Mouse (Mus musculus) cerebellum, postnatal 10 days (tissue): ENCODE measurements at regions not wholly inside any gene's neighbourhood (a gene's known extent, or its start where the extent isn't known, plus 50 kb on each side); places are given as distances from the start of the nearest gene placed in this dataset.

Experiments used
- DNase-seq, 2 experiments: peaks; one replicate each; pipeline ENCODE4 v3.0.0; 2021; ENCODE audit warnings: mixed read lengths in 2 of 2

DNA sequence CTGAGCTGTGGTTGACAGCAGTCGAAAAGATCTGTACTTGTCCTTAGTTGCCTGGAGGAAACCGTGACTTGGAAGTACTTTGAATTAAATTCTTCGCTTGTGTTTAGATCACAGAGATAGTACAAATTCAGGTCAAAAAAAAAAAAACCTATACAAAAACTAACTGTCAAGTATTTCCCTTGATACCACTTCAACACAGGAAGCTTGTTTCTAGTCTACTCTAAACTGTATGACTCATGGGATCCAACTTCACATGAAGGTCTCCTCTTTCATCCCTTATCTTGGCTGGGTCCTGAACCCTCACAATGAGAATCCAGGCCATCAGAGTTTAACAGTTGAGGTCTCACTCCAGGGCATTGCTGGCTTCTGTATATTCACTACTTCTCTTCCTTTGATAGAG is 54.8 kb downstream of the Tmem30b start:
- DNase-seq, result no peak

GRCm38 (mm10) chr12:73482858-73483257 is 63.3 kb downstream of the Tmem30b start:
- no peak for DNase-seq

DNA sequence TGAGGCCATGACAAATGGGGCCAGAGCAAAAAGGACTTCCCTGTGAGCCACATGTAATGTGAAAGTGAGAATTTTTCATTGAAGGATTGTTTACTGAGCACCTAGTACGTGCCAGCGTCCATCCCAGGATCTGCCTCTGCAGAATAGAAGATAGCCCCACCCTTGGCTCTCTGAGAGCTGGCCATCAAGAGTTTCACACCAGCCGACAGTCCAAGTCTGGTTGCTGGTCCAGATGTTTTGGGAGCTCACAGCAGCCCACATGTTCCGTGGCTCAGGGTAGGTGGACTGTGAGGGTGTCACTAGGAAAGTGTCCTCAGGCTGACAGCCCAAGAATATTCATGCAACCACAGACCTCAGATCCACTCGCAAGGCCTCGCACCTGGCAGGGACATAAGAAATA is 63.9 kb downstream of the Tmem30b start:
- DNase-seq, result no peak

DNA sequence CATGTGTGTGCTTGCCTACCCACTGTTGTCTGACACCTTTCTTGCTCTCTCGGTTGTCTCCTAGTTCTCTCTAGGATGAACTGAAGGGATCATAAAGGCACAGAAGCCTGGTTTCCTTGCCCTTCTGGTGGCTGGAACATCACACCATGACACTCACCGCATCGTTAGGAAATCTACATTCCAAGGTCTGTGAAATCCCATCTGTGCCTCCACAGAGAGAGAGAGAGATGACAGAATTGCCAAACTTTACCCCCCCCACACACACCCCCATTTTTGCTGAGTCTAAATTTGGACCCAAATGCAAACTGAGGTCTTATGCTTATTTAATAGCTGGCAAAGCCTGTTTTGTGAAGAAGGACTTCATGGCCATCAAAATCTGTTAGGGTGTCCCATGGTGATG is 64.5 kb downstream of the Tmem30b start:
- DNase-seq, result no peak

GRCm38 (mm10) chr12:73481165-73481564 is 65.0 kb downstream of the Tmem30b start:
- no peak for DNase-seq

- no peak for DNase-seq
Measured at GRCm38 (mm10) chr12:73480610-73480971, 65.6 kb downstream of the Tmem30b start.

DNA sequence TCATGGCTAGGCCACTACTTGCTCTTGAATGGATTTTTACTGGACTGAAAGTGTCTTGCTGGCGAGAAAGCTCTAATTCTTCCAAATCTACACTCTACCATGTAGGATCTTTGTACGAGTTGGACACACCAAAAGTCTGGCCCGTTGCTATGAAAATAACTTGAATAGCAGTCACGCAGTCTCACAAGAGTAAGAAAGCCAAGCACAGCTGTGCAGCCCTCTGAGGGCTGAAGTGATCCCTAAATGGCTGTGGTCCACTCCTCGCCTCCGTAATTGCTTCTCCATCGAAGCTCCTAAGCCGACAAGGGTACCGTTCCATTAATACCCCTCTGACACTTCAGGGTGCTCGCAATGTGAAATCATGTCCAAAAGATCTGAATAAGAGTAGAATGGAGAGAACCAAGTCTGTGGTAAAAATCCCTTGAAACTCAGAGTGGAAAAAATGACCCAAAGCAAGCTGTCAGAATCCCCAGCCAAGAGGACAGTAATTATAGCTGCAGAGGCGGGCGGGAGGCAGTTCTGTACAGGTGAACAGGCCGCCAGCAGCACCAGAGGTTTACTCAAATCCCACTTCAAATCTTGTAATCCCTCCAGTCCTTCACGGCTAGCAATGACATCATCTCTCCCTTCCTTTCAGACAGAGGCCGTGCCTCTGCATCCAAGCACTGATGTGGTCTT is 66.1 kb downstream of the Tmem30b start:
- DNase-seq, result no peak

GRCm38 (mm10) chr12:73478641-73479040 is 67.6 kb downstream of the Tmem30b start:
- no peak for DNase-seq

DNA sequence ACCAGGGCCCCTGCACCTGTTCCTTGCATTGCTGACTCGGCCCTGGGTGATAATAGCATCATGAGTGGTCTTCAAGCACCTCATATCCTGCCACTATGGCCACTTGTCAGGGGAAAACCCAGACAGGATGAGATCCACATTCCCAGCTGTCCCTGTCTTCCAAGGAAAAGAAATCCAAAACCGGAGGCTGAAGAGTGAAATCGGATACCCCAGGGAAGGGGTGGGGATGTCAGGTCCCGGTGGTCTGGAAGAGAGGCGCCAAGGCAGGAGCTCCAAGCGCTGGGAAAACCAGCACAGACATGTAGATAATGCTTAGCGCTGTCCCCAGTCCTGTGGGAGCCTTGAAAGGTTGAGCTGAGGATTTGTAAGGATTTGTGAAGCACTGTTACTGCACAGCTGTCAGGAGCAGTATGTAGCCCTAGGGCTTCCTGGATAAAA is 69.8 kb downstream of the Tmem30b start:
- DNase-seq, result no peak

- no peak for DNase-seq
Measured at GRCm38 (mm10) chr12:73475774-73476173, 70.4 kb downstream of the Tmem30b start.

DNA sequence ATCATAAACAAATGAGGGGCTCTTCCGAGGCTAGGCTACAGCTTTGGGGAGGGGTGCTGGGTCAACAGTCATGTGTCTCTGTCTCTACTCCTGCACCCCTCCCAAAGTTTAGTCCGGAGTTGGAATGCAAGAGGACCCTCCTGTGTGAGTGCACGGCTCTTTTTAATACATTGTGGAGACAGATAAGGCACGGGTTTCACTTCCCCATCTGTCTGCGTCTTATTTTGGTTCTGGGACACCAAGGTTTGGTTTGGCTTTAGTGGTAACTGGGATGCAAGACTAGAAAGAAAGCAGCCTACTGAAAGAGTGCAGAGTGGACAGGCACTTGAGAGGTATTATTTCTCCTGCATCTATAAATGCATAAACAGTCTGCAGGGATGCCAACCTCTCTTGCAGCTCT is 71.2 kb downstream of the Tmem30b start:
- no peak for DNase-seq

DNA sequence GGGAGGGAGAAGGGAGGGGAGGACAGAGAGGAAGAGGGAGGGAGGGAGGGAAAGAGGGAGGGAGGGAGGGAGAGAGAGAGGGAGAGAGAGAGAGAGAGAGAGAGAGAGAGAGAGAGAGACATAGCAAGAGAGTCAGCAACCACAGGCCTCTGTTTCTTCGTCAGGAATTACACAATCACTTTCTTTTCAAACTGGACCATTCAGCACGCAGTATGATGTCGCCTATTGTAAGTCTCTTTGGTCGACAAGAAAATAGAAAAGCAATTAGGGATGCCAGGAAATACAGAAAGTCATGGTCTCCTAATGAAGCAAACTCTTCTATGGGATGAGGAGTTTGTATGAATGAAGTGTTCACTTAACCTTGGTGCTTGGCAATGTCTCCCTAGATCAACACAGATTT is 73.1 kb downstream of the Tmem30b start:
- no peak for DNase-seq

GRCm38 (mm10) chr12:73471966-73472365 is 74.2 kb downstream of the Tmem30b start:
- DNase-seq, result no peak

- no peak for DNase-seq
Measured at GRCm38 (mm10) chr12:73466484-73466883, 79.7 kb downstream of the Tmem30b start.

DNA sequence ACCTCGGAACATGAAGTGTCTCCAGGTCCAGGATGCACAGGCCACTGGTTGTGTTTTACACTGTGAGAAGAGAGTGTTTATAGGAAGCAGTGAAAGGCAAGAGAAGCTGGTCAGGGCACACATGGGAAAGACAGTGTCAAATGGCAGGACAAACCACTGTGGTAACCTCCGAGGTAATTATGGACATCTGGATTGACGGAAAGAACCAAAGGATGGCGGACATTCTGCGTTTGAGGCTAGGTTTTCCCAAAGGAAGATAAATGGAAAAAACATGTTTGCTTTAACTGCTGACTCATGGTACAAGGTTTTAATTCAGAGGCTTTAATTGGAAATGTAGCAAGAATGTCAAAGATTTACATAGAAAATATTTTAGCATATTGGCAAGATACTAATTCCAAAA is 80.2 kb downstream of the Tmem30b start:
- DNase-seq, result no peak

DNA sequence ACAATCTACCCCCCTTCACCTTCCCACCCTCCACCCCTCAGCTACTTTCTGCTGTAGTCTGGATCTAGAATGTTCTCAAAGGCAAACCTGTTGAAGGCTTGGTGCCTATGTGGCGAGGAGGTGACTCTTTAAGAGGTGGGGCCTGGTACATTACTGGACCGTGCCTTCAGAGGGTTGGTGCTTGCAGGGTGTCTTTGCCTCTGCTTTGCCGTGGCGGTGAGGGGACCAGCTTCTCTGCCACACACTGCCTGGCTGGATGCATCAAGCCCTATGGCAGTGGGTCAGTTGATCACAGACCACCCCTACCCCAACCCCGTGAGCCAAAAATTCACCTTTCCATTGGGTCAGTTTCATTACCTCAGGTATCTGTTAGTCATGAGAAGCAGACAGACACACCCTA is 81.9 kb downstream of the Tmem30b start:
- DNase-seq, result no peak

- peak; percentile 34 to 58 for DNase-seq
Measured at GRCm38 (mm10) chr12:73462091-73462490, 84.1 kb downstream of the Tmem30b start.

- no peak for DNase-seq
Measured at GRCm38 (mm10) chr12:73460291-73460761, 85.9 kb downstream of the Tmem30b start.

- no peak for DNase-seq
Measured at GRCm38 (mm10) chr12:73451257-73451656, 94.9 kb downstream of the Tmem30b start.

DNA sequence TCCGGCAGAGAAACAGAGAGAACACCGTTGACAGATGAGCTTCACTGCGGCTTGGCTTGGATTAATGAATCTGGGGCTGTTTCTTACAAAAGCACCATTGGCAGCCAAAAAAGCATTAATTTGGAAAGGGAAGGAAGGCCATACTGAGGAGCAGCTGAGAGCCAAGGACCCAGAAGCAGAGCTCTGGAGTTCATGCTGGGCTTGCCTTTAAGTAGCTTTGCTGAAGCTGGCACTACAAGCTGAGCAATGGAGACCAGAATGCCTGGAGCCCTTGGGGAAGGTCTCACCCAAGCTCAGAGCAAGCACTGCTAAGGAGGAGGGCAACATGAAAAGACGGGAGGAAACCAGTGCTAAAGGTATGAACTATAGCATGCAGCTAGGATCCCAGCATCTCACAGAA is 95.7 kb downstream of the Tmem30b start:
- peak; percentile 52 to 53 for DNase-seq

DNA sequence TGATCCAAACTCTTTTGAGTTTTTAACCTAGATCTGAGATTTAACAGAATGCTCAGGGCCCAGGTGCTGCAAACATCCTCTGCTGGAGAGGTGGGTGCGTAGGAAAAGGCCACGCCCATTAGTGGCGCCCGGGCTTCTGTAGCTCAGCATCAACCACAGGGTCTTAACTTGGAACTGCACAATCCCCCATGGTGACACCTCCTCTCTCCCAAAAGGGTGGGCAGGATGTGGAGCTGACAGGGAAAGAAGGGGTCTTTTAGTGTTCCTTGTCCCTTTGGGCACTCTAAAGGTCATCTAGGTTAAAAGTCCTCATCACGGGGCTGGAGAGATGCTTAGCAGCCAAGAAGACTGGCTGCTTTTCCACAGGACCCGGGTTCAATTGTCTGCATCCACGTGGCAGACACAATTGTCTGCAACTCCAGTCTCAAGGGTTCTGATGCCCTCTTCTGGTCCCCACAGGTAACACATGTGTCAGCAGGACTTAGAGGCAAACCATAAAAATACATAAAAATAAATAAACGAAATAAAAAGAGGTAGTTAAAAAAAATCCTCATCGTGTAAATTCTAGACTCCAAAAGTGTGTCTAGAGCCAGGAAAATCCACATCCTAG is 96.2 kb downstream of the Tmem30b start:
- peak; percentile 56 to 58 for DNase-seq

GRCm38 (mm10) chr12:73449069-73449468 is 97.1 kb downstream of the Tmem30b start:
- DNase-seq, result peak in 1 of 2 experiments; percentile 16

DNA sequence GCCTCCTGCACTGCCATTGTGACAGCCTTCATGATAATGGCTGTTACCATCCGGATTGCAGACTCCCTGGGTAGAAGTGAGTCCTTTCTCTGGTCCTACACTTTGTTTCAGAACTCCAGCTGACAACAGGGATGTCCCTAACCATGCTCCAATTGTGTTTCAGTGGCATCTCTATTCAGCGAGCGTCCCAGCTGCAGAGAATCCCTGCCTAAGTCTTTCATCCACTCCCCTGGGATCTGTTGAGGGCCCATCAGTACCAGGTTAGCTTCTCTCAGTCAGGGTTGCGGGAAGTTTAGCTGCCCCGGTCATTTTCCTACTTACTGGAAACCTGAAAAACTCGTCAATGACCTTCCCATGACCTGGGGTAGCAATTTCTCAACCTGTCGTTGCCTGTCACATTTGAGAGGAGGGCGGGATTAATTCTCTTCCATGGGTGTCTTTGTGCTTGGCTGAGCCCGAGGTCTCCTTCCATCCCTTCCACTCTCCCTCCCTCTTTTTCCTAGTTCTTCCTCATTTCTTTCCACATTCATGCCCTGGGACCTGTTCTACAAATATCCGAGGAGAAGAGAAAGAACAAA is 97.7 kb downstream of the Tmem30b start:
- DNase-seq, result no peak

DNA sequence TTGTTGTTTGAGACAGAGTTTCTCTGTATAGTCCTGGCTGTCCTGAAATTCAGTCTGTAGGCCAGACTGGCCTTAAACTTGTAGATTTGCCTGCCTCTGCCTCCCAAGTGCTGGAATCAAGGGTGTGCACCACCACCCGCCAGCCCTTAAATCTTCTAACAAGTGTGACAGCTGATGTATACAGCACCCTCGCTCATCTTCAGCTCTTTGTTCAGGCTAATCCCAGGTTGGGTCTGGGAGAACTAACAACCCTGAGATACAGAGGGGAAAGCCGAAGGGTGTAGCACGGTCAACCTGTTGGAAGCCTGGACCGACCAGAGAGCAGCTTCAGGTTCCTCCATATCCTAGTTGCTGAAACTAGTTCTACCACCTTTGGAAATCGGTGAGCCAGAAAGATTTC is 99.0 kb downstream of the Tmem30b start:
- no peak for DNase-seq
